Mouse (Mus musculus) lung, postnatal 0 days (tissue): ENCODE data around the gene Sbf1.

Source experiments
- CTCF ChIP-seq: IDR thresholded peaks from 2 replicates; pipeline ENCODE4 v1.5.1; 2016; ENCODE audit warnings: antibody characterized with exemption, mild to moderate bottlenecking
- EP300 ChIP-seq: IDR thresholded peaks from 2 replicates; pipeline ENCODE4 v1.6.1; 2016; ENCODE audit warnings: antibody characterized with exemption, mild to moderate bottlenecking, control low read depth

DNA sequence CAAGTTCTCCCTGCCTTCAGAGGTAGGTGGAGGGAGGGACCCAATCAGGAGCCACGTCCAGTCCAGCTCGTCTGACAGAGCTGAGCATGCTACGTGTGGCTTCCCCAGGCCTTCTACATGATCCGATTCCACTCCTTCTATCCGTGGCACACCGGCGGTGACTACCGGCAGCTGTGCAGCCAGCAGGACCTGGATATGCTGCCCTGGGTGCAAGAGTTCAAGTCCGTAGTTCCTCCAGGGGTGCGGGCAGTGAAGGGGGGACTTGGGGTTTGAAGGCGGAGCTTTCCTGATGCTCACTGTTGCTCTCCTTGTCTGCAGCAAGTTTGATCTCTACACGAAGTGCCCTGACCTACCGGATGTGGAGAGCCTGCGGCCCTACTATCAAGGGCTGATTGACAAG lies 21.3 kb upstream of the Sbf1 start:
- TF ChIP-seq CTCF (no peak), EP300 (no peak)
